Mouse (Mus musculus) thymus, adult 18-20 months (tissue): ENCODE results near the gene Pla2g6.

ENCODE experiments used
- DNase-seq, 2 experiments: peaks; one replicate each; pipeline ENCODE4 v3.0.0; 2022; ENCODE audit warnings: mixed read lengths in 2 of 2

The Pla2g6 gene

GRCm38 (mm10) chr15:79321733-79322190, 6.4 kb downstream of the Pla2g6 start:
- DNase-seq: no peak

GRCm38 (mm10) chr15:79313848-79314369, 14.3 kb downstream of the Pla2g6 start:
- DNase-seq: no peak

- no peak for DNase-seq
Observed at GRCm38 (mm10) chr15:79307861-79308260, 20.3 kb downstream of the Pla2g6 start.

- DNase-seq: no peak
Observed at GRCm38 (mm10) chr15:79306043-79306637, 22.1 kb downstream of the Pla2g6 start.

GRCm38 (mm10) chr15:79304832-79305231, 23.4 kb downstream of the Pla2g6 start:
- DNase-seq: no peak

GRCm38 (mm10) chr15:79303725-79304124, 24.5 kb downstream of the Pla2g6 start:
- peak in 1 of 2 experiments; percentile 23 for DNase-seq

GRCm38 (mm10) chr15:79299563-79300155, 28.5 kb downstream of the Pla2g6 start:
- no peak for DNase-seq

- DNase-seq: no peak
Observed at GRCm38 (mm10) chr15:79298553-79298952, 29.6 kb downstream of the Pla2g6 start.

GRCm38 (mm10) chr15:79292779-79293178, 35.4 kb downstream of the Pla2g6 start:
- DNase-seq: no peak

GRCm38 (mm10) chr15:79290340-79290739, 37.9 kb downstream of the Pla2g6 start:
- DNase-seq: no peak

GRCm38 (mm10) chr15:79289441-79289840, 38.7 kb downstream of the Pla2g6 start:
- DNase-seq: no peak

- DNase-seq: no peak
Observed at GRCm38 (mm10) chr15:79288387-79288786, 39.8 kb downstream of the Pla2g6 start.

- DNase-seq: no peak
Observed at GRCm38 (mm10) chr15:79287091-79287490, 41.1 kb downstream of the Pla2g6 start.

GRCm38 (mm10) chr15:79286141-79286540, 42.0 kb downstream of the Pla2g6 start:
- no peak for DNase-seq

GRCm38 (mm10) chr15:79285399-79285798, 42.8 kb downstream of the Pla2g6 start, which contains the start of gene Baiap2l2:
TSS of gene Baiap2l2 (minus strand) at chr15:79285537.
- DNase-seq: no peak

GRCm38 (mm10) chr15:79283371-79283770, 44.8 kb downstream of the Pla2g6 start:
- DNase-seq: no peak

- DNase-seq: no peak
Observed at GRCm38 (mm10) chr15:79282434-79282833, 45.8 kb downstream of the Pla2g6 start.

GRCm38 (mm10) chr15:79281389-79281788, 46.8 kb downstream of the Pla2g6 start:
- DNase-seq: peak; percentile 28 to 66

GRCm38 (mm10) chr15:79280850-79281249, 47.3 kb downstream of the Pla2g6 start:
- no peak for DNase-seq

GRCm38 (mm10) chr15:79280209-79280608, 48.0 kb downstream of the Pla2g6 start:
- DNase-seq: peak; percentile 34 to 45

- no peak for DNase-seq
Observed at GRCm38 (mm10) chr15:79277728-79278127, 50.5 kb downstream of the Pla2g6 start.

- no peak for DNase-seq
Observed at GRCm38 (mm10) chr15:79273020-79273419, 55.2 kb downstream of the Pla2g6 start.

- peak; percentile 24 to 33 for DNase-seq
Observed at GRCm38 (mm10) chr15:79271124-79271746, 57.0 kb downstream of the Pla2g6 start.
